Mouse (Mus musculus): Measurements from ENCODE around the gene Ip6k2. TPM values are rescaled to one million over a fixed set of nuclear protein-coding genes. Genes with fewer than 3 reads are reported as not detected.

Ip6k2 gene
- polyA plus RNA-seq, 1 experiment from 2014 or later, result 106 TPM

DNA sequence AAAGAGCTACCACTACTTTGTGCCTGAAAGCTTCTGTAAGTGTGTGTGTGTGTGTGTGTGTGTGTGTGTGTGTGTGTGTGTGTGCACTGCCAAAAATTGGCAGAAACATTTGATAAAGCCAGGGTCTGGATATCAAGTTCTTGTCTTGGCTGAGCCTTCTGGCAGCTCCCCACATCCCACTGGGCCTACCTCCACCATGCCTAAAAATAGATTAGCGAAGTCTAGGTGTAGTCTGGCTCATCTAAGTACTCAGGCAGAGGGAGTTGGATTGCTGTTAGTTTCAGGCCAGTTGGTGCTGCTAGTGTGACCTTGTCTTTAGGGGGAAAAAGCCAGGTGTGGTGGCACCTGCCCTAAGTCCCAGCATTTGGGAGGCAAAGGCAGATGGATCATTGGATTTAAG is 23.2 kb downstream of the Ip6k2 start:
- H3K27ac ChIP-seq, result no peak overlapping the region
- ATAC-seq (replicated peaks; ENCODE audit: low FRiP score), result no peak
- no peaks in the 10 kb centered on the region for H3K27me3 ChIP-seq
- H3K36me3 ChIP-seq, result peaks cover 70% of the 10 kb centered on the region
- H3K4me2 ChIP-seq, result no peak overlapping the region
- H3K9me3 ChIP-seq (replicated peaks), result no peaks in the 10 kb centered on the region
- no peak overlapping the region for H3K9ac ChIP-seq
- 87% methylated on average over 1 of the region's 1 CpGs for WGBS
- no peak overlapping the region for H3K4me3 ChIP-seq (replicated peaks)
- peaks cover 21% of the 10 kb centered on the region for H3K4me1 ChIP-seq

DNA sequence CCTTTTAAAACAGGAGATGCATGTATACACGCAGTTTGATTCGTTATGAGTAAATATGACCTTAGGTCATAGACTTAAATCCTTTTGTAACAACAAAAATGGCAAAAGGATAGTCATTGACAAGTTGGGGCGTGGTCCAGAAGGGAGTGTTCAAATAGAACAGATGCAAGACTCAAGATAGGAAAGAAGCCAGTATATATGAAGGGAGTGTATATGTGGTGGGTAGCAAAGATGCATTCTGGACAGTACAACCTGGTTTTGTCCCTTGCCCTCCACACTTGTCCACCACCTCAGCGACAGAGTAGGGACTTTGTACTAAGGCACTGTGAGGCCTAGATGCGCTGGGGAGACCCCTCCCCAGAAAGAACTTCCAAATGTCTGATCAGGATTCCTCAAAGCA is 24.1 kb downstream of the Ip6k2 start:
- Histone ChIP-seq H3K9ac (0 out of 2 replicates have a peak overlapping the region, but pooled peaks have one; percentile 26), H3K27ac (0 out of 2 replicates have a peak overlapping the region, but pooled peaks have one; percentile 45), H3K4me3 (replicated peaks) (peak overlapping the region; percentile 88), H3K27me3 (no peaks in the 10 kb centered on the region), H3K4me1 (peaks cover 21% of the 10 kb centered on the region), H3K4me2 (peak overlapping the region; percentile 92), H3K9me3 (replicated peaks) (no peaks in the 10 kb centered on the region), H3K36me3 (peaks cover 70% of the 10 kb centered on the region)
- ATAC-seq (replicated peaks; ENCODE audit: low FRiP score), result peak; percentile 23
- 76% methylated on average over 5 of the region's 5 CpGs for WGBS

- Histone ChIP-seq H3K9ac (peak within 1 kb of the TSS; percentile 93), H3K4me2 (peak within 1 kb of the TSS; percentile 92), H3K27me3 (no peaks in the 10 kb centered on the region), H3K4me3 (replicated peaks) (peak within 1 kb of the TSS; percentile 88), H3K4me1 (peaks cover 21% of the 10 kb centered on the region), H3K36me3 (peaks cover 71% of the 10 kb centered on the region), H3K27ac (0 out of 2 replicates have a peak within 1 kb of the TSS, but pooled peaks have one; percentile 58), H3K9me3 (replicated peaks) (no peaks in the 10 kb centered on the region)
- ATAC-seq (replicated peaks; ENCODE audit: low FRiP score), result peak; percentile 90
- under 1% methylated on average over 62 of the region's 62 CpGs for WGBS
Observed at GRCm38 (mm10) chr9:108808163-108808665, 24.6 kb downstream of the Ip6k2 start, which contains the start of gene Nckipsd. Gene Nckipsd, plus strand, starts transcription at chr9:108808368.

GRCm38 (mm10) chr9:108809188-108809587 is 25.6 kb downstream of the Ip6k2 start:
- peaks cover 21% of the 10 kb centered on the region for H3K4me1 ChIP-seq
- 0 out of 2 replicates have a peak overlapping the region, but pooled peaks have one; percentile 18 for H3K27ac ChIP-seq
- H3K4me2 ChIP-seq, result peak overlapping the region; percentile 92
- H3K4me3 ChIP-seq (replicated peaks), result peak overlapping the region; percentile 88
- WGBS, result 52% methylated on average over 5 of the region's 5 CpGs
- no peak for ATAC-seq (replicated peaks; ENCODE audit: low FRiP score)
- H3K27me3 ChIP-seq, result no peaks in the 10 kb centered on the region
- peak overlapping the region; percentile 93 for H3K9ac ChIP-seq
- no peaks in the 10 kb centered on the region for H3K9me3 ChIP-seq (replicated peaks)
- peaks cover 71% of the 10 kb centered on the region for H3K36me3 ChIP-seq

- H3K4me2 ChIP-seq, result peak overlapping the region; percentile 92; the same call in 1 of the 2 replicates
- H3K27me3 ChIP-seq, result no peaks in the 10 kb centered on the region
- peaks cover 71% of the 10 kb centered on the region for H3K36me3 ChIP-seq
- no peak overlapping the region; the same call in 1 of the 2 replicates for H3K9ac ChIP-seq
- peak overlapping the region; percentile 88 for H3K4me3 ChIP-seq (replicated peaks)
- no peaks in the 10 kb centered on the region for H3K9me3 ChIP-seq (replicated peaks)
- ATAC-seq (replicated peaks; ENCODE audit: low FRiP score), result no peak
- H3K4me1 ChIP-seq, result peaks cover 21% of the 10 kb centered on the region
- 64% methylated on average over 6 of the region's 6 CpGs for WGBS
- 0 out of 2 replicates have a peak overlapping the region, but pooled peaks have one; percentile 18 for H3K27ac ChIP-seq
Observed at GRCm38 (mm10) chr9:108809723-108810122, 26.1 kb downstream of the Ip6k2 start.

- no peak for ATAC-seq (replicated peaks; ENCODE audit: low FRiP score)
- WGBS, result 81% methylated on average over 5 of the region's 5 CpGs
- Histone ChIP-seq H3K27me3 (no peaks in the 10 kb centered on the region), H3K4me3 (replicated peaks) (no peak overlapping the region), H3K36me3 (peaks cover 71% of the 10 kb centered on the region), H3K4me2 (no peak overlapping the region), H3K9me3 (replicated peaks) (no peaks in the 10 kb centered on the region), H3K4me1 (peaks cover 21% of the 10 kb centered on the region), H3K27ac (no peak overlapping the region), H3K9ac (no peak overlapping the region)
Observed at GRCm38 (mm10) chr9:108810516-108810915, 26.9 kb downstream of the Ip6k2 start.

DNA sequence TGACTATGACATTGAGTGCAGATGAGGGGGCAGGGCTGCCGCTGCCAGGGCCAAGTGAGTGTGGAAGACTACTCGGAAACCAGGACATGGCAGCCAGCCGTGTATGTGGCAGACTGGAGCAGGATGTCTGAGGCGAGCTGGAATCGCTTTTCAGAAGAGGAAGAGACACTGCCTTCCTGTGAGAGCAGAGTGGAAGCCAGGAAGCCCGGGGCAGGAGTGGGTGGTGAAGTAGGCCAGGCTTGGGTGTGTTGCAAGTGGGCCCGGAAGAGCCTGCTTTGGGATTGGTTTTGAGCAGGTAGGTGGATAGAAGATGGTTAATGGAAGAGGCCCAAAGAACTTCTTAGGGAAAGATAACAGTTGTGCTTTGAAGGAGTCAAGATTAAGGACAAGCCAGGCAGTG is 32.0 kb downstream of the Ip6k2 start:
- H3K4me3 ChIP-seq (replicated peaks), result no peak overlapping the region
- H3K4me2 ChIP-seq, result no peak overlapping the region
- no peaks in the 10 kb centered on the region for H3K4me1 ChIP-seq
- 83% methylated on average over 7 of the region's 7 CpGs for WGBS
- no peak overlapping the region for H3K9ac ChIP-seq
- ATAC-seq (replicated peaks; ENCODE audit: low FRiP score), result no peak
- no peaks in the 10 kb centered on the region for H3K9me3 ChIP-seq (replicated peaks)
- H3K27ac ChIP-seq, result no peak overlapping the region
- peaks cover 76% of the 10 kb centered on the region for H3K36me3 ChIP-seq
- no peaks in the 10 kb centered on the region for H3K27me3 ChIP-seq

- no peaks in the 10 kb centered on the region for H3K4me1 ChIP-seq
- H3K9me3 ChIP-seq (replicated peaks), result no peaks in the 10 kb centered on the region
- ATAC-seq (replicated peaks; ENCODE audit: low FRiP score), result no peak
- H3K27me3 ChIP-seq, result peaks cover 21% of the 10 kb centered on the region
- WGBS, result 69% methylated on average over 3 of the region's 3 CpGs
- no peak overlapping the region for H3K9ac ChIP-seq
- no peak overlapping the region for H3K27ac ChIP-seq
- H3K36me3 ChIP-seq, result peaks cover 39% of the 10 kb centered on the region
- no peak overlapping the region for H3K4me3 ChIP-seq (replicated peaks)
- no peak overlapping the region for H3K4me2 ChIP-seq
Observed at GRCm38 (mm10) chr9:108819495-108819894, 35.9 kb downstream of the Ip6k2 start.

GRCm38 (mm10) chr9:108820077-108820476 is 36.5 kb downstream of the Ip6k2 start:
- H3K27ac ChIP-seq, result no peak overlapping the region
- no peak overlapping the region for H3K9ac ChIP-seq
- peaks cover 33% of the 10 kb centered on the region for H3K36me3 ChIP-seq
- H3K27me3 ChIP-seq, result peaks cover 27% of the 10 kb centered on the region
- no peak overlapping the region for H3K4me3 ChIP-seq (replicated peaks)
- no peak for ATAC-seq (replicated peaks; ENCODE audit: low FRiP score)
- H3K4me2 ChIP-seq, result no peak overlapping the region
- peaks cover under 1% of the 10 kb centered on the region for H3K4me1 ChIP-seq
- no peaks in the 10 kb centered on the region for H3K9me3 ChIP-seq (replicated peaks)
- WGBS, result 60% methylated on average over 5 of the region's 5 CpGs

DNA sequence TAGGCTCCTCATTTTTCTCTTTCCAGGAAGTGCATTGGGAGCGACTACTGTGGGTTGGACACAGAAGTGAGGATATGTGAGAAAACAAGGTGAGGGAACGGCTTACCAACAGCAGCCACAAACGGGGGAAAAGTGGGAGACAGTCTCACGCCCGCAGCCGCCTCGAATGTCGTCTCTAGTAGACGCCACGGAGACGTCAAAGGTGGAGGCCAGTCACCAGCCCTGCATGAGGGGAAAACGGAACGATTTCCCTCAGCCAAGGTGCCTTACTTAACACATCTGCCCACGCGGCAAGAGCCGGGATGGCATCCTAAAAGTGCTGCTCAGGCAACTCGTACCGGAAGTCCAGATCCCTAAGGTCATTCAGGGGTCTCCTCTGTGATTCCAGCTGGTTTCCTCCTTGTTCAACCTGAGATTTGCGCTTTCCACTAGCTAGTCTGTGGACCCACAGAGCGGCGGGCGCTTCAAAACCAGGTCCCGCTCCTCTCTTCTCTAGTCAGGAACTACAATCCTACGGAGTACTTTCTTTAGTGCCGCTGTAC is 40.6 kb downstream of the Ip6k2 start:
- Histone ChIP-seq H3K9ac (no peak overlapping the region), H3K4me2 (no peak overlapping the region), H3K36me3 (no peaks in the 10 kb centered on the region), H3K4me3 (replicated peaks) (no peak overlapping the region), H3K27me3 (peaks cover 67% of the 10 kb centered on the region), H3K9me3 (replicated peaks) (no peaks in the 10 kb centered on the region), H3K27ac (no peak overlapping the region), H3K4me1 (peaks cover 24% of the 10 kb centered on the region)
- 6% methylated on average over 25 of the region's 25 CpGs for WGBS
- ATAC-seq (replicated peaks; ENCODE audit: low FRiP score), result no peak

DNA sequence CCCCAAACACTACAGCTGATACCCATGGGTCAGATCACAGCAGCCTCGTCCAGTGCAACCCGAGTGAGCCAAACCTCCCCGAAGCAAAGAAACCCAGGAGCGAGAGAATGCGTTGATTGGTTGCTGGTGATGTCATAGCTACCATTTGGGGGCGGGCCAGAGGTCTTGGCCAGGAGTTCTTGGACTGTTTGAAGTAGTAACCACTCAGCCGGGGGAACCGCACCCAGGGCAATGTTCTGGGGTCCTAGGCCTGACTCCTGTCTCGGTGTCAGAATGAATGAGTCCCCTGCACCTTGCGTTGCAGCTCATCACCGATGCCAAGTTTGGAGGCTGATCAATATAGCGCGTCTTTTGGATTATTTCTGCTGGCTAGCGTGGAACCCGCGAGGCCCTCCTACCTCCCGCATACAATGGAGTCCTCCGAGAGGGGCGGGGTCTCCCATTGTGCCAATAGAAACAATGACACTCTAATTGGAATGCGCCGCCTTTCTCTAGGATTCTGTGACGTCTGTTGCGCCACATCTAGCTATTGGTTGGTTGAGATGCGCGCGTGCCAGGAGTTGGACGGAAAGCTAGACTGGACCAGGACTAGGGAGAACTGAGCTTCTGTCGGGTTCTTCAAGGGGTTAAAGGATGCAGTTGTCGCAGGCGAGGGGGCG is 41.3 kb downstream of the Ip6k2 start:
- peak overlapping the region; percentile 78; the same call in 1 of the 2 replicates for H3K4me2 ChIP-seq
- WGBS, result 1% methylated on average over 31 of the region's 31 CpGs
- H3K4me3 ChIP-seq (replicated peaks), result no peak overlapping the region; the same call in 1 of the 2 replicates
- H3K36me3 ChIP-seq, result no peaks in the 10 kb centered on the region
- no peak for ATAC-seq (replicated peaks; ENCODE audit: low FRiP score)
- H3K9ac ChIP-seq, result no peak overlapping the region
- H3K4me1 ChIP-seq, result peaks cover 24% of the 10 kb centered on the region
- peaks cover 74% of the 10 kb centered on the region for H3K27me3 ChIP-seq
- no peaks in the 10 kb centered on the region for H3K9me3 ChIP-seq (replicated peaks)
- H3K27ac ChIP-seq, result no peak overlapping the region

Data from kidney, embryonic 15.5 days (tissue).